Mouse (Mus musculus) embryonic facial prominence, embryonic 13.5 days (tissue): Measurements from ENCODE around the gene Hist1h4i. TPM values are rescaled to one million over a fixed set of nuclear protein-coding genes. Genes with fewer than 3 reads are reported as not detected.

Experiments
- ATAC-seq: fragments of 200-750 bp; cut with Nextera tagmentation; 2 replicates; pipeline ENCODE4 v1.8.0; 2017; ENCODE audit warnings: low read depth; ENCODE audit not compliant: insufficient number of reproducible peaks, insufficient read depth, low FRiP score, low TSS enrichment
- H3K27ac ChIP-seq: fragments of 300-500 bp; sonication (generic); 2 replicates; pipeline ENCODE4 v1.5.1; 2015; ENCODE audit warnings: moderate library complexity, mild to moderate bottlenecking, inconsistent platforms
- H3K27me3 ChIP-seq: fragments of 300-500 bp; sonication (generic); 2 replicates; pipeline ENCODE4 v1.6.1; 2015; ENCODE audit warnings: mild to moderate bottlenecking, inconsistent platforms
- H3K36me3 ChIP-seq: fragments of 300-500 bp; sonication (generic); 2 replicates; pipeline ENCODE4 v1.6.1; 2015; ENCODE audit warnings: mild to moderate bottlenecking, inconsistent platforms
- H3K4me1 ChIP-seq: fragments of 300-500 bp; sonication (generic); 2 replicates; pipeline ENCODE4 v1.6.1; 2015; ENCODE audit warnings: inconsistent platforms
- H3K4me2 ChIP-seq: fragments of 300-500 bp; sonication (generic); 2 replicates; pipeline ENCODE4 v1.6.1; 2015; ENCODE audit warnings: moderate library complexity, mild to moderate bottlenecking, inconsistent platforms
- H3K4me3 ChIP-seq: fragments of 300-500 bp; sonication (generic); 2 replicates; pipeline ENCODE4 v1.5.1; 2015; ENCODE audit warnings: mild to moderate bottlenecking, inconsistent platforms
- H3K9ac ChIP-seq: fragments of 300-500 bp; sonication (generic); 2 replicates; pipeline ENCODE4 v1.6.1; 2015; ENCODE audit warnings: mild to moderate bottlenecking, inconsistent platforms
- H3K9me3 ChIP-seq: fragments of 300-500 bp; sonication (generic); 2 replicates; pipeline ENCODE4 v1.6.1; 2016; ENCODE audit warnings: inconsistent platforms
- WGBS: fragments of 180-500 bp; shearing (Covaris S2); methylation state at CpG from one replicate; pipeline ENCODE4 v1.1.7; 2015; ENCODE audit warnings: mixed read lengths; 5-methylcytosine and 5-hydroxymethylcytosine counted together
- microRNA-seq: library from miRNA; unstranded; fragments of <30 nt; microRNA quantifications from one replicate; pipeline ENCODE4, GENCODE M21; 2016
- polyA plus RNA-seq: library from polyadenylated mRNA; unstranded; fragments of >200 nt; fragmentation: Nextera tagmentation; extraction: Ambion mirVana; gene quantifications from 2 replicates; pipeline ENCODE4 v1.2.1, GENCODE M21; 2015

Hist1h4i gene
- polyA plus RNA-seq, 1 experiment from 2014 or later: 31.3 TPM

GRCm38 (mm10) chr13:21993957-21994738 lies 47.0 kb downstream of the Hist1h4i start:
- Histone ChIP-seq H3K9ac (no peak overlapping the region), H3K36me3 (no peaks in the 10 kb centered on the region), H3K27ac (no peak overlapping the region), H3K4me3 (no peak overlapping the region), H3K4me2 (no peak overlapping the region), H3K27me3 (peaks cover 58% of the 10 kb centered on the region), H3K4me1 (peaks cover 8% of the 10 kb centered on the region), H3K9me3 (no peaks in the 10 kb centered on the region; the same call in 1 of the 2 replicates)
- under 1% methylated on average over 22 of the region's 22 CpGs for WGBS
- no peak for ATAC-seq

GRCm38 (mm10) chr13:21992550-21992949 lies 48.6 kb downstream of the Hist1h4i start:
- 80% methylated on average over 5 of the region's 5 CpGs for WGBS
- peaks cover 8% of the 10 kb centered on the region for H3K4me1 ChIP-seq
- H3K36me3 ChIP-seq: no peaks in the 10 kb centered on the region
- no peak overlapping the region for H3K27ac ChIP-seq
- no peak overlapping the region for H3K4me2 ChIP-seq
- no peak for ATAC-seq
- peaks cover 49% of the 10 kb centered on the region for H3K27me3 ChIP-seq
- no peaks in the 10 kb centered on the region; the same call in 1 of the 2 replicates for H3K9me3 ChIP-seq
- H3K9ac ChIP-seq: no peak overlapping the region
- no peak overlapping the region for H3K4me3 ChIP-seq

Small RNAs within 50 kb of the gene (microRNA-seq; reads per million reads assigned to microRNA genes)
- not detected for gene Gm26300
- not detected for gene Gm44390
- not detected for gene Gm44486

Other genes with a start within 250 kb of the Hist1h4i start
- 21.6 and 33.1 TPM in 2 replicates for gene Hist1h2bq, start 231.2 kb downstream of the Hist1h4i start, polyA plus RNA-seq
- gene Hist1h2ao, start 230.9 kb downstream of the Hist1h4i start, polyA plus RNA-seq: not detected in 2 replicates
- gene Hist1h4m, start 229.6 kb downstream of the Hist1h4i start, polyA plus RNA-seq: not detected in 2 replicates
- gene Hist1h4n, start 209.2 kb downstream of the Hist1h4i start, polyA plus RNA-seq: 14.7 and 15.3 TPM in 2 replicates
- 3,982 and 4,261 TPM in 2 replicates for gene Hist1h2ap, start 207.9 kb downstream of the Hist1h4i start, polyA plus RNA-seq
- 23.0 and 34.3 TPM in 2 replicates for gene Hist1h2br, start 207.6 kb downstream of the Hist1h4i start, polyA plus RNA-seq
- 16.8 and 18.0 TPM in 2 replicates for gene Zfp184, start 96.3 kb downstream of the Hist1h4i start, polyA plus RNA-seq
- gene Pom121l2, start 60.2 kb downstream of the Hist1h4i start, polyA plus RNA-seq: 0.31 TPM in 1 of 2 replicates, not detected in the other
- 0.59 and 1.2 TPM in 2 replicates for gene Prss16, start 31.6 kb downstream of the Hist1h4i start, polyA plus RNA-seq
- 5.2 and 5.4 TPM in 2 replicates for gene Hist1h2ah, start 5.8 kb downstream of the Hist1h4i start, polyA plus RNA-seq
- 9.5 and 15.3 TPM in 2 replicates for gene Hist1h2bk, start 5.5 kb downstream of the Hist1h4i start, polyA plus RNA-seq
- gene Hist1h2ag, start 1.6 kb upstream of the Hist1h4i start, polyA plus RNA-seq: 78.1 and 82.3 TPM in 2 replicates
- gene Hist1h2bj, start 1.9 kb upstream of the Hist1h4i start, polyA plus RNA-seq: 12.2 and 14.3 TPM in 2 replicates
- not detected in 2 replicates for gene Vmn1r188, start 43.1 kb upstream of the Hist1h4i start, polyA plus RNA-seq
- gene Vmn1r189, start 64.5 kb upstream of the Hist1h4i start, polyA plus RNA-seq: not detected in 2 replicates
- gene Vmn1r191, start 142.6 kb upstream of the Hist1h4i start, polyA plus RNA-seq: not detected in 2 replicates
- gene Vmn1r192, start 149.8 kb upstream of the Hist1h4i start, polyA plus RNA-seq: not detected in 2 replicates
- gene Vmn1r193, start 181.8 kb upstream of the Hist1h4i start, polyA plus RNA-seq: not detected in 2 replicates
- gene Vmn1r194, start 202.9 kb upstream of the Hist1h4i start, polyA plus RNA-seq: not detected in 2 replicates
- not detected in 2 replicates for gene Vmn1r195, start 229.2 kb upstream of the Hist1h4i start, polyA plus RNA-seq
- not detected in 2 replicates for gene Vmn1r196, start 248.6 kb upstream of the Hist1h4i start, polyA plus RNA-seq